13 mouse cellular contexts compared by ENCODE assay signal in genomic region chr11:44001843-44002589, GRCm38 (mm10).
DNase-seq lines count a peak whose midpoint lies in the region; ATAC-seq and TF ChIP-seq lines count a peak whose summit lies in the region.
"Had no signal": no experiment of that assay in that cellular context is flagged by ENCODE, and none has a peak within 500 bp of the region (broad histone marks: within the 10 kb centered on the region; RNA-seq: fewer than 3 reads in every experiment).

No protein-coding gene starts in this region.

- H3K4me2 ChIP-seq in lung, postnatal 0 days (replicated peaks; ENCODE audit: low read depth, low read length): no peak overlapping the region
- H3K4me2 ChIP-seq: forebrain, embryonic 13.5 days; heart, embryonic 15.5 days; hindbrain, embryonic 13.5 days; limb, embryonic 13.5 days; neural tube, embryonic 15.5 days had no signal

- no peaks in the 10 kb centered on the region for H3K27me3 ChIP-seq in kidney, adult 2 months (replicated peaks; ENCODE audit: control insufficient read depth, insufficient read depth, low read length)
- no peaks in the 10 kb centered on the region for H3K27me3 ChIP-seq in lung, postnatal 0 days (replicated peaks; ENCODE audit: insufficient read depth, low read length)
- H3K27me3 ChIP-seq: heart, embryonic 15.5 days; hindbrain, embryonic 13.5 days; limb, embryonic 13.5 days; neural tube, embryonic 15.5 days had no signal

- DNase-seq in cerebellum, adult 8-10 months: peak; percentile 2
- DNase-seq in cerebellum, adult 18-20 months: no peak
- DNase-seq in kidney, adult 2 months: peak; percentile 63
- no peak for DNase-seq in kidney, postnatal 10 days
- DNase-seq in lung, postnatal 0 days (ENCODE audit: low spot score): no peak
- DNase-seq in lung, postnatal 25 days (ENCODE audit: low spot score): no peak
- peak; percentile 38 for DNase-seq in yolk sac, embryonic 10.5 days (ENCODE audit: low spot score)

- ATAC-seq in lung, postnatal 0 days: no peak
- no peak for ATAC-seq in CD4-positive, CD25-positive, alpha-beta regulatory T cell, adult 4 months

- no peak overlapping the region for H3K9ac ChIP-seq in lung, postnatal 0 days (replicated peaks; ENCODE audit: low read depth)
- H3K9ac ChIP-seq: forebrain, embryonic 13.5 days; heart, embryonic 15.5 days; hindbrain, embryonic 13.5 days; limb, embryonic 13.5 days; neural tube, embryonic 15.5 days had no signal

- no peak overlapping the region for H3K27ac ChIP-seq in kidney, adult 2 months (ENCODE audit: insufficient read depth, low read depth, low read length)
- 0 out of 2 replicates have a peak overlapping the region, but pooled peaks have one; percentile 14 for H3K27ac ChIP-seq in lung, postnatal 0 days (ENCODE audit: low read length)
- H3K27ac ChIP-seq: forebrain, embryonic 13.5 days; heart, embryonic 15.5 days; hindbrain, embryonic 13.5 days; limb, embryonic 13.5 days; neural tube, embryonic 15.5 days had no signal

- 54% methylated on average over 7 of the region's 7 CpGs for WGBS in kidney, adult 2 months
- 77% methylated on average over 7 of the region's 7 CpGs for WGBS in lung, postnatal 0 days

- H3K4me1 ChIP-seq in kidney, adult 2 months (ENCODE audit: control insufficient read depth, insufficient read depth, low read length): 0 out of 2 replicates have a peak, but pooled peaks cover 7% of the 10 kb centered on the region
- no peaks in the 10 kb centered on the region for H3K4me1 ChIP-seq in lung, postnatal 0 days (ENCODE audit: insufficient read depth, low read depth, low read length)
- H3K4me1 ChIP-seq: heart, embryonic 15.5 days; hindbrain, embryonic 13.5 days had no signal

- TF ChIP-seq EP300 in lung, postnatal 0 days (IDR thresholded peaks at IDR 0.05): no peak

- H3K4me3 ChIP-seq in kidney, adult 2 months (ENCODE audit: insufficient read depth, low read depth, low read length): no peak overlapping the region
- no peak overlapping the region for H3K4me3 ChIP-seq in lung, postnatal 0 days (ENCODE audit: low read depth, low read length)
- H3K4me3 ChIP-seq: forebrain, embryonic 13.5 days; heart, embryonic 15.5 days; hindbrain, embryonic 13.5 days; limb, embryonic 13.5 days; neural tube, embryonic 15.5 days had no signal

- TF ChIP-seq POLR2A in kidney, adult 2 months (IDR thresholded peaks at IDR 0.05; ENCODE audit: low read depth, low read length): no peak

- no peaks in the 10 kb centered on the region for H3K9me3 ChIP-seq in lung, postnatal 0 days (ENCODE audit: low read length)
- H3K9me3 ChIP-seq: forebrain, embryonic 13.5 days; heart, embryonic 15.5 days; hindbrain, embryonic 13.5 days; limb, embryonic 13.5 days; neural tube, embryonic 15.5 days had no signal

- H3K36me3 ChIP-seq in kidney, adult 2 months (ENCODE audit: control insufficient read depth, insufficient read depth, low read length): no peaks in the 10 kb centered on the region
- no peaks in the 10 kb centered on the region for H3K36me3 ChIP-seq in lung, postnatal 0 days (ENCODE audit: insufficient read depth, low read length)
- H3K36me3 ChIP-seq: heart, embryonic 15.5 days; hindbrain, embryonic 13.5 days; limb, embryonic 13.5 days; neural tube, embryonic 15.5 days had no signal

- no peak for TF ChIP-seq CTCF in kidney, adult 2 months (conservative IDR thresholded peaks at IDR 0.05; ENCODE audit: insufficient read depth, insufficient read length, low read depth, low read length)
- TF ChIP-seq CTCF in lung, postnatal 0 days (IDR thresholded peaks at IDR 0.05): no peak

Comparison
In these comparisons a context has a peak if more than half of its experiments do, and no peak if none do; other contexts are left out.
1. DNase-seq: peak in cerebellum, adult 8-10 months (single experiment), kidney, adult 2 months (single experiment) and yolk sac, embryonic 10.5 days (single experiment); none in cerebellum, adult 18-20 months (0 of 2), kidney, postnatal 10 days (single experiment), lung, postnatal 0 days (single experiment) and lung, postnatal 25 days (single experiment).